Mouse (Mus musculus): Measurements from ENCODE around the gene Dcaf5. TPM values are rescaled to one million over a fixed set of nuclear protein-coding genes. Genes with fewer than 3 reads are reported as not detected.
A peak's percentile ranks its signal among the peaks of the same experiment; 100 is the strongest.

Gene Dcaf5
- total RNA-seq, 2 experiments from 2014 or later, result 11.9 to 14.2 TPM

- peak; percentile 69 for ATAC-seq (replicated peaks; ENCODE audit: poor library complexity, severe bottlenecking)
These were observed 76.1 kb downstream of the Dcaf5 start for GRCm38 (mm10) chr12:80360321-80360720.

- ATAC-seq (replicated peaks; ENCODE audit: poor library complexity, severe bottlenecking), result no peak
These were observed 91.6 kb downstream of the Dcaf5 start for GRCm38 (mm10) chr12:80344777-80345231.

- ATAC-seq (replicated peaks; ENCODE audit: poor library complexity, severe bottlenecking), result no peak
These were observed 95.5 kb downstream of the Dcaf5 start for GRCm38 (mm10) chr12:80340936-80341335.

- ATAC-seq (replicated peaks; ENCODE audit: poor library complexity, severe bottlenecking), result no peak
These were observed 102.2 kb downstream of the Dcaf5 start for GRCm38 (mm10) chr12:80334162-80334561.

GRCm38 (mm10) chr12:80331634-80332033 is 104.8 kb downstream of the Dcaf5 start:
- ATAC-seq (replicated peaks; ENCODE audit: poor library complexity, severe bottlenecking), result peak; percentile 74

- no peak for ATAC-seq (replicated peaks; ENCODE audit: poor library complexity, severe bottlenecking)
These were observed 105.6 kb downstream of the Dcaf5 start for GRCm38 (mm10) chr12:80330819-80331218.

- ATAC-seq (replicated peaks; ENCODE audit: poor library complexity, severe bottlenecking), result no peak
These were observed 106.8 kb downstream of the Dcaf5 start for GRCm38 (mm10) chr12:80329641-80330040.

GRCm38 (mm10) chr12:80326047-80326446 is 110.4 kb downstream of the Dcaf5 start:
- ATAC-seq (replicated peaks; ENCODE audit: poor library complexity, severe bottlenecking), result peak; percentile 71

GRCm38 (mm10) chr12:80324785-80325131 is 111.6 kb downstream of the Dcaf5 start:
- no peak for ATAC-seq (replicated peaks; ENCODE audit: poor library complexity, severe bottlenecking)

GRCm38 (mm10) chr12:80324051-80324784 is 112.2 kb downstream of the Dcaf5 start:
- ATAC-seq (replicated peaks; ENCODE audit: poor library complexity, severe bottlenecking), result no peak

- ATAC-seq (replicated peaks; ENCODE audit: poor library complexity, severe bottlenecking), result no peak
These were observed 112.9 kb downstream of the Dcaf5 start for GRCm38 (mm10) chr12:80323371-80324050.

- ATAC-seq (replicated peaks; ENCODE audit: poor library complexity, severe bottlenecking), result no peak
These were observed 113.9 kb downstream of the Dcaf5 start for GRCm38 (mm10) chr12:80322494-80322893.

GRCm38 (mm10) chr12:80319062-80319461 is 117.3 kb downstream of the Dcaf5 start:
- no peak for ATAC-seq (replicated peaks; ENCODE audit: poor library complexity, severe bottlenecking)

GRCm38 (mm10) chr12:80315321-80315720 is 121.1 kb downstream of the Dcaf5 start:
- no peak for ATAC-seq (replicated peaks; ENCODE audit: poor library complexity, severe bottlenecking)

- no peak for ATAC-seq (replicated peaks; ENCODE audit: poor library complexity, severe bottlenecking)
These were observed 124.3 kb downstream of the Dcaf5 start for GRCm38 (mm10) chr12:80311959-80312669.

- ATAC-seq (replicated peaks; ENCODE audit: poor library complexity, severe bottlenecking), result no peak
These were observed 128.8 kb downstream of the Dcaf5 start for GRCm38 (mm10) chr12:80307556-80307955.

GRCm38 (mm10) chr12:80304518-80304917 is 131.9 kb downstream of the Dcaf5 start:
- ATAC-seq (replicated peaks; ENCODE audit: poor library complexity, severe bottlenecking), result no peak

- ATAC-seq (replicated peaks; ENCODE audit: poor library complexity, severe bottlenecking), result no peak
These were observed 135.5 kb downstream of the Dcaf5 start for GRCm38 (mm10) chr12:80300833-80301456.

- ATAC-seq (replicated peaks; ENCODE audit: poor library complexity, severe bottlenecking), result no peak
These were observed 137.7 kb downstream of the Dcaf5 start for GRCm38 (mm10) chr12:80298714-80299113.

GRCm38 (mm10) chr12:80291895-80292435 is 144.4 kb downstream of the Dcaf5 start:
- no peak for ATAC-seq (replicated peaks; ENCODE audit: poor library complexity, severe bottlenecking)
